Mouse (Mus musculus): ENCODE results near the gene Ccr6. TPM values are rescaled to one million over a fixed set of nuclear protein-coding genes. Genes with fewer than 3 reads are reported as not detected.

Ccr6 gene
- polyA plus RNA-seq, 1 experiment, result not detected

DNA sequence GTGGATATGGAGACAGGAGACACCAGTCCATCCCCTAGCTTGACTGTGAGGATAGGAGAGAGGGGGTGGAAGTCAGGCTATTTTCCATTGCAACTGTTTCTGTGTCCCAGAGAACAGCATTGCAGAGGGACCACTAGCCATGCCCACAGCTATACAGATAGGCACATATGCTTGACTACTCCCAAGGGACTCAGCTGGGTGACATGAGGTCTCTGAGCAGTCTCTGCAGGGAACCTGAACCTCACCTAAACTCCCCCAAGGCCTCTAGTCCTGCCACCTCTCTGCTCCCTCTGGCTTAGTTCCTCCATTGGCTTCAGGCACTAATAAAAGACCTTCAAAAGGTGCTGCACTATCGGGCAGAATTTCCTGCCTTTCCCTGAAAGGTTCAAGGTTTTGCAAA, 11.8 kb upstream of the Ccr6 start:
- Histone ChIP-seq H3K4me3 (replicated peaks; ENCODE audit: control insufficient read depth, low read depth, low read length) (no peak overlapping the region), H3K27ac (ENCODE audit: control insufficient read depth, insufficient read depth, low read depth, low read length, poor library complexity) (peak overlapping the region; percentile 17; the same call in 1 of the 2 replicates), H3K4me1 (ENCODE audit: control insufficient read depth, insufficient read depth, low read length) (peaks cover 5% of the 10 kb centered on the region)
- WGBS, result 63% methylated on average over 1 of the region's 1 CpGs
- TF ChIP-seq CTCF (IDR thresholded peaks at IDR 0.05; ENCODE audit: control insufficient read depth, insufficient read depth, low read length), result no peak
- no peak for TF ChIP-seq POLR2A (IDR thresholded peaks at IDR 0.05; ENCODE audit: borderline replicate concordance, control insufficient read depth, low read depth, low read length)

DNA sequence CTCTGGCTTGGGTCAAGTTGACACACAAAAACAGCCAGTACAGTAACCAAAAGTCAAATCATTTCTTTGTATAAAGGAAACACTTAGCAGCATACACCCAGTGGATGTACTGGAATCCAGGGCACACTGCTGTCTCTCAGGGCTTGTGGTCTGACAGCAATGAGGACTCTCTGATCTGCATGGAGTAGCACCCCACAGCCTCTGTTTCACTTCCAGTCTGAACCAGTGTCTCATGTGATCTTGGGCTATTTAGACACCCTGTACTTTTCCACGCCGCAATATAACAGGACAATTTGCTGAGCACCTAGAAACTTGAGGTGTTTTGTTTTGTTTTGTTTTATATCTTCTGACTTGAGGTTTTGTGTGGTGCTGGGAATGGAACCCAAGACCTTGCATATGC, 10.7 kb upstream of the Ccr6 start:
- peak overlapping the region; percentile 77; the same call in 1 of the 2 replicates for H3K27ac ChIP-seq (ENCODE audit: control insufficient read depth, insufficient read depth, low read depth, low read length, poor library complexity)
- TF ChIP-seq POLR2A (IDR thresholded peaks at IDR 0.05; ENCODE audit: borderline replicate concordance, control insufficient read depth, low read depth, low read length) (no peak), CTCF (IDR thresholded peaks at IDR 0.05; ENCODE audit: control insufficient read depth, insufficient read depth, low read length) (no peak)
- peaks cover 5% of the 10 kb centered on the region for H3K4me1 ChIP-seq (ENCODE audit: control insufficient read depth, insufficient read depth, low read length)
- 67% methylated on average over 2 of the region's 2 CpGs for WGBS
- H3K4me3 ChIP-seq (replicated peaks; ENCODE audit: control insufficient read depth, low read depth, low read length), result no peak overlapping the region

DNA sequence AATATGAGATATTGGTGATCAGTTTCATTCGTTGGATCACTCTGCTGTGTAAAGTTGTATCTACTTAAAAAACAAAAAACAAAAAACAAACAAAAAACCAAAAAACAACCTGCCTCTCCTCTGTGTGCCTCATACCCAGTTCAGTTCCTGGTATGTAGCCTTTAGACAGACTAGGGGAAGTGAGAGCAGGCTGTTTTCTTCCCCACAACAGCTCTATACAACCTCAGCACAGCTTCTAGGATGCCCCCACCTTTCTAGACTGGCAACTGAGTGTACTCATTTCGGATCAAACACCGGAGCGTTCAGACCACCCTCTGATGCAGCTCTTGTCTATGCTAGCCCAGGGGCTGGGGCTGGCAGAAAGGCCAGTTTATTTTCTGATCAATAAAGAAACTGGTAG, 10.1 kb upstream of the Ccr6 start:
- TF ChIP-seq CTCF (IDR thresholded peaks at IDR 0.05; ENCODE audit: control insufficient read depth, insufficient read depth, low read length) (no peak), POLR2A (IDR thresholded peaks at IDR 0.05; ENCODE audit: borderline replicate concordance, control insufficient read depth, low read depth, low read length) (no peak)
- WGBS, result 67% methylated on average over 4 of the region's 4 CpGs
- peak overlapping the region; percentile 77; the same call in 1 of the 2 replicates for H3K27ac ChIP-seq (ENCODE audit: control insufficient read depth, insufficient read depth, low read depth, low read length, poor library complexity)

DNA sequence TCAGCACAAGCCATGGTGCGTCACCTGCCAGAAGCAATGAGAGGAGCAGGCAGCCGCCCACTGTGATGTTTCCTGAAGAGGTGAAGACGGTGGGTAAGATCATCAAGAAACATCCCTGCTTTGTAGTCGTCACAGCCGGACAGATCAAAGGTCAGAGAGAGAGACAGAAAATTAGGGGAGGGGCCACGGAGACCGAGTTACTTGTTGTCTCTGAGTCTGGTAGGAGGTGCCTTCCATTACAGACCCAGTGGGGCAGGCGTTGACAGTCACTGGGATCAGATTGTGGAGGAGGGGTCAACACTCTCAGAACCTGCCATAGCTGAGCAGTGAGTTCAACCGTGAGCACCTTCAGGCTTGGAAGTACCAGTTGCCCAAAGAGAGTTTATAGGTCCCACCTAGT, 7.2 kb upstream of the Ccr6 start:
- no peak for TF ChIP-seq POLR2A (IDR thresholded peaks at IDR 0.05; ENCODE audit: borderline replicate concordance, control insufficient read depth, low read depth, low read length)
- TF ChIP-seq CTCF (IDR thresholded peaks at IDR 0.05; ENCODE audit: control insufficient read depth, insufficient read depth, low read length), result no peak
- 71% methylated on average over 9 of the region's 9 CpGs for WGBS
- H3K4me1 ChIP-seq (ENCODE audit: control insufficient read depth, insufficient read depth, low read length), result peaks cover 6% of the 10 kb centered on the region
- H3K4me3 ChIP-seq (replicated peaks; ENCODE audit: control insufficient read depth, low read depth, low read length), result no peak overlapping the region
- no peak overlapping the region for H3K27ac ChIP-seq (ENCODE audit: control insufficient read depth, insufficient read depth, low read depth, low read length, poor library complexity)

More for the DNA sequence above, 10.1 kb upstream of the Ccr6 start:
- Histone ChIP-seq H3K4me1 (ENCODE audit: control insufficient read depth, insufficient read depth, low read length) (peaks cover 5% of the 10 kb centered on the region), H3K4me3 (replicated peaks; ENCODE audit: control insufficient read depth, low read depth, low read length) (no peak overlapping the region)

DNA sequence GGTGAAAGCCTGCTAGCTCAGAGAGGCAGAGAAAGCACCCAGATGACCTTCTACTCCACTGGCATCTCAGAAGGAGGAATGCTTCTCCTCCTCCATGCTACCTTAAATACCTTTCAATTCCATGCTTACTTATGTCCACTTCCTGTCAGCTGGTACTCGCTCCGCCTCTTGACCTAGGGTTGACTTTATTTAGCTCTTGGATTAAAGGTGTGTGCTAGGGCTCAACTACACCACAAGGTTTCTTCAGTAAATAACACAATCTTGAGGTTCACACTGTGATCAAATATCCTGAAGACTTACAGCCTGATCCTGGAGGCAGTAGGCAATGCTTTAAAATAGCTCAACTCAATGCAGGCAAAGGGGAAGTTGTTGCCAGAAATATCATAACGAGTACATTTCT, 6.2 kb upstream of the Ccr6 start:
- Histone ChIP-seq H3K27ac (ENCODE audit: control insufficient read depth, insufficient read depth, low read depth, low read length, poor library complexity) (no peak overlapping the region), H3K4me3 (replicated peaks; ENCODE audit: control insufficient read depth, low read depth, low read length) (no peak overlapping the region), H3K4me1 (ENCODE audit: control insufficient read depth, insufficient read depth, low read length) (peaks cover 7% of the 10 kb centered on the region)
- whole genome bisulfite sequencing, result 59% methylated on average over 3 of the region's 3 CpGs
- TF ChIP-seq CTCF (IDR thresholded peaks at IDR 0.05; ENCODE audit: control insufficient read depth, insufficient read depth, low read length) (no peak), POLR2A (IDR thresholded peaks at IDR 0.05; ENCODE audit: borderline replicate concordance, control insufficient read depth, low read depth, low read length) (no peak)

DNA sequence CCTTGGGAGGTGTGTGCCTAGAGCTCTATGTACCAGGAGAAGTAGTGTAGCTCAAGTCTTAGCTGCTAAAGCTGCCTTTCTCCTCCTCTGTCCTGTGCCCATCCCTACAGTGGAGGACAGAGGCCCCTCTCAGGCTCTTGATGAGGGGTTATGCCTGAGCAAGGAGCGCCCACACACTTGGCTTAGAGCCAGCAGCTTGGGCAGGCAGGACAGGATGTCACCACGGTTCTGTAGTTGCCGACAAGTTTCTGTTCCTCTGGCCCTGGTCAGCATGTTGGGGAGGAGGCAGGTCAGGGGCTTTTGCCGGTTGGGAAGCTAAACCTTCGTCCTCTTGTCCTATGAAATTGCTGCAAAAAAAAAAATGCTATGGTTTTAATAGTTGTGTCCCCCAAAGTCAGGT, 3.8 kb upstream of the Ccr6 start:
- no peak overlapping the region for H3K27ac ChIP-seq (ENCODE audit: control insufficient read depth, insufficient read depth, low read depth, low read length, poor library complexity)
- H3K4me3 ChIP-seq (replicated peaks; ENCODE audit: control insufficient read depth, low read depth, low read length), result no peak overlapping the region
- 12% methylated on average over 5 of the region's 5 CpGs for WGBS
- TF ChIP-seq POLR2A (IDR thresholded peaks at IDR 0.05; ENCODE audit: borderline replicate concordance, control insufficient read depth, low read depth, low read length), result no peak
- no peak for TF ChIP-seq CTCF (IDR thresholded peaks at IDR 0.05; ENCODE audit: control insufficient read depth, insufficient read depth, low read length)
- peaks cover 7% of the 10 kb centered on the region for H3K4me1 ChIP-seq (ENCODE audit: control insufficient read depth, insufficient read depth, low read length)

DNA sequence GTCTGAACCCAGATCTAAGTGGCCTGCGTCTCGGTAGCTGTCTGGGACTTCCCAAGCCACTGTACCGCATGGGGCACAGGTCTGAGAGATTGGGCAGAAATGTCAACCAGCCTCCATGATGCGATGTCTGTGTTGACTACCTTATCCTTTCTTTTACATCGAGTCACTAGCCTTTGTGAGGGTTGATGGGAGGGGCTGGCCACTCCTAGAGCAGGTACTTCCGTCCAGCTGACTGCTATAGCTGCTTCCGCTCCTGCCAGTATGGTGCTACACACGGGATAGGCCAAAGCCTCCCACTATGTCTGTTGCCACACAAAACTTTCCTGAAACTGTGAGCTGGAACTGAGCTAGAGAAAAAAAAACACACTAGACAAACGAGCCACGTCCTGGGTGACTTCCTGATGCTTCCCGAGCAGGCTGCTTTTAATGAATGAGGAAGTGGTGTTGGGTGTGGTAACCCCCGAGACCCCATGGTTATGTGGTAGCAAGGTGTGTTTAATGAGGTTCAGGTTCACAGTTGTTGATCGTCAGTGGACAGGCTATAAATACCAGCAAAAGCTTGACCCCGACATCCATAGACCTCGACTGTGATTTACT, 2.1 kb upstream of the Ccr6 start:
- H3K27ac ChIP-seq (ENCODE audit: control insufficient read depth, insufficient read depth, low read depth, low read length, poor library complexity), result peak overlapping the region; percentile 37
- no peak for TF ChIP-seq CTCF (IDR thresholded peaks at IDR 0.05; ENCODE audit: control insufficient read depth, insufficient read depth, low read length)
- no peak for TF ChIP-seq POLR2A (IDR thresholded peaks at IDR 0.05; ENCODE audit: borderline replicate concordance, control insufficient read depth, low read depth, low read length)
- H3K4me1 ChIP-seq (ENCODE audit: control insufficient read depth, insufficient read depth, low read length), result peaks cover 12% of the 10 kb centered on the region
- WGBS, result 40% methylated on average over 15 of the region's 15 CpGs
- H3K4me3 ChIP-seq (replicated peaks; ENCODE audit: control insufficient read depth, low read depth, low read length), result no peak overlapping the region

DNA sequence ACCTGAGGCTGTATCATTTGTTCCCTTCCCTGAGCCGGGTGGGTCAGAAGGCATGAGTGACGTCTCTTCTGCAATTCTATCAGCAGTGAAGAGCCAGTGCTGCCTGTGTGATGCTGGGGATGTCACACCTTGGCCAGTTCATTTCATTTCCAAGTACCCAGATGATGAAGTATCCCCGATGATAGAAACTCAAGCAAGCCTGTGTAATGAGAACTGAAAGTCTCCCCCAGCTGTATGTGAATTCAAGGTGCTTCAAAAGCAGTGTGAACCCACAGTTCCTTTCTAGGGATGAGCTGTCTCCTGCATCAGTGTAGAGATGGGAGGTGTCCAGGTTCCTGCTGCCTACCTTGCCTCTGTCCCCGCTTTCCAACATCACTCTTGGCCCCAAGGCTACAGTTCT, 1.3 kb upstream of the Ccr6 start:
- Histone ChIP-seq H3K4me3 (replicated peaks; ENCODE audit: control insufficient read depth, low read depth, low read length) (no peak overlapping the region), H3K27ac (ENCODE audit: control insufficient read depth, insufficient read depth, low read depth, low read length, poor library complexity) (no peak overlapping the region), H3K4me1 (ENCODE audit: control insufficient read depth, insufficient read depth, low read length) (peaks cover 12% of the 10 kb centered on the region)
- 57% methylated on average over 4 of the region's 4 CpGs for WGBS
- TF ChIP-seq POLR2A (IDR thresholded peaks at IDR 0.05; ENCODE audit: borderline replicate concordance, control insufficient read depth, low read depth, low read length), result no peak
- TF ChIP-seq CTCF (IDR thresholded peaks at IDR 0.05; ENCODE audit: control insufficient read depth, insufficient read depth, low read length), result no peak

All from bone marrow, adult 2 months (tissue).